Mouse (Mus musculus): ENCODE results near the gene Lama2.

- TF ChIP-seq POLR2A (IDR thresholded peaks at IDR 0.05; ENCODE audit: insufficient read depth, low read depth, low read length), result no peak
- no peak for TF ChIP-seq EP300 (IDR thresholded peaks at IDR 0.05; ENCODE audit: insufficient read depth, low read depth, low read length)
Measured at GRCm38 (mm10) chr10:27047196-27047595, 572.4 kb downstream of the Lama2 start.

Data from heart, adult 2 months (tissue).